Mouse (Mus musculus) fat pad, adult 2 months (tissue): Measurements from ENCODE around the gene Abhd2.
A peak's percentile ranks its signal among the peaks of the same experiment; 100 is the strongest.

Experiments
- DNase-seq: peaks from one replicate; pipeline ENCODE4 v3.0.0-alpha.2; 2011; ENCODE audit warnings: low read depth, low spot score; ENCODE audit errors: extremely low read depth

Abhd2 gene

GRCm38 (mm10) chr7:79371321-79371879, 98.4 kb downstream of the Abhd2 start:
- DNase-seq = no peak

GRCm38 (mm10) chr7:79374017-79374416, 101.0 kb downstream of the Abhd2 start:
- DNase-seq = no peak

- DNase-seq = no peak
Measured at GRCm38 (mm10) chr7:79375594-79375993, 102.6 kb downstream of the Abhd2 start.

- no peak for DNase-seq
Measured at GRCm38 (mm10) chr7:79376516-79377275, 103.7 kb downstream of the Abhd2 start.

GRCm38 (mm10) chr7:79386422-79387133, 113.6 kb downstream of the Abhd2 start, which contains the start of gene Rlbp1:
Gene Rlbp1, minus strand, starts transcription at chr7:79387048.
- DNase-seq = no peak

- no peak for DNase-seq
Measured at GRCm38 (mm10) chr7:79387140-79387539, 114.1 kb downstream of the Abhd2 start.

GRCm38 (mm10) chr7:79387991-79388390, 115.0 kb downstream of the Abhd2 start:
- DNase-seq = no peak

- DNase-seq = no peak
Measured at GRCm38 (mm10) chr7:79388671-79389206, 115.7 kb downstream of the Abhd2 start.

- no peak for DNase-seq
Measured at GRCm38 (mm10) chr7:79390141-79390708, 117.2 kb downstream of the Abhd2 start.

GRCm38 (mm10) chr7:79391471-79391870, 118.5 kb downstream of the Abhd2 start:
- no peak for DNase-seq

GRCm38 (mm10) chr7:79391883-79392649, 119.1 kb downstream of the Abhd2 start, which contains the start of gene Fanci:
Gene Fanci, plus strand, starts transcription at chr7:79391929.
- DNase-seq = peak; percentile 26

- DNase-seq = no peak
Measured at GRCm38 (mm10) chr7:79392860-79393513, 120.0 kb downstream of the Abhd2 start.

GRCm38 (mm10) chr7:79393924-79394323, 120.9 kb downstream of the Abhd2 start:
- no peak for DNase-seq

GRCm38 (mm10) chr7:79394666-79395065, 121.7 kb downstream of the Abhd2 start:
- no peak for DNase-seq

GRCm38 (mm10) chr7:79395186-79395585, 122.2 kb downstream of the Abhd2 start:
- DNase-seq = no peak

GRCm38 (mm10) chr7:79397446-79397963, 124.5 kb downstream of the Abhd2 start:
- no peak for DNase-seq

- no peak for DNase-seq
Measured at GRCm38 (mm10) chr7:79398426-79398825, 125.4 kb downstream of the Abhd2 start.

- DNase-seq = no peak
Measured at GRCm38 (mm10) chr7:79398971-79399370, 126.0 kb downstream of the Abhd2 start.

- DNase-seq = no peak
Measured at GRCm38 (mm10) chr7:79400296-79400695, 127.3 kb downstream of the Abhd2 start.
